Mouse (Mus musculus) limb, embryonic 10.5 days (tissue): ENCODE data around the gene Atf6b. TPM values are rescaled to one million over a fixed set of nuclear protein-coding genes. Genes with fewer than 3 reads are reported as not detected.

Experiments
- DNase-seq: peaks from one replicate; pipeline ENCODE4 v3.0.0-alpha.2; 2017; ENCODE audit warnings: low spot score
- H3K27ac ChIP-seq: fragments of 300-500 bp; sonication (generic); 2 replicates; pipeline ENCODE4 v1.5.1; 2016; ENCODE audit warnings: mild to moderate bottlenecking
- H3K27me3 ChIP-seq: fragments of 300-500 bp; sonication (generic); 2 replicates; pipeline ENCODE4 v1.6.1; 2016; ENCODE audit warnings: low read depth, mild to moderate bottlenecking; ENCODE audit not compliant: poor library complexity, severe bottlenecking
- H3K36me3 ChIP-seq: fragments of 300-500 bp; sonication (generic); 2 replicates; pipeline ENCODE4 v1.6.1; 2016; ENCODE audit warnings: mild to moderate bottlenecking, moderate library complexity
- H3K4me1 ChIP-seq: fragments of 300-500 bp; sonication (generic); 2 replicates; pipeline ENCODE4 v1.6.1; 2016
- H3K4me3 ChIP-seq: fragments of 300-500 bp; sonication (generic); 2 replicates; pipeline ENCODE4 v1.5.1; 2016; ENCODE audit warnings: mild to moderate bottlenecking, moderate library complexity
- H3K9me3 ChIP-seq: fragments of 300-500 bp; sonication (generic); replicated peaks from 2 replicates; pipeline ENCODE4 v1.6.1; 2016; ENCODE audit warnings: mild to moderate bottlenecking
- WGBS: fragments of 180-500 bp; shearing (Covaris S2); methylation state at CpG from one replicate; pipeline ENCODE4 v1.1.7; 2016; 5-methylcytosine and 5-hydroxymethylcytosine counted together
- polyA plus RNA-seq: library from polyadenylated mRNA; unstranded; fragments of >200 nt; fragmentation: Nextera tagmentation; extraction: Ambion mirVana; gene quantifications from 2 replicates; pipeline ENCODE4 v1.2.1, GENCODE M21; 2016

Gene Atf6b
- polyA plus RNA-seq, 1 experiment from 2014 or later = 101 TPM

GRCm38 (mm10) chr17:34683179-34683578 lies 36.2 kb downstream of the Atf6b start:
- Histone ChIP-seq H3K9me3 (no peaks in the 10 kb centered on the region), H3K4me3 (no peak overlapping the region), H3K27me3 (peaks cover 42% of the 10 kb centered on the region), H3K27ac (no peak overlapping the region), H3K4me1 (peaks cover 15% of the 10 kb centered on the region), H3K36me3 (no peaks in the 10 kb centered on the region)
- no peak for DNase-seq
- WGBS = 80% methylated on average over 8 of the region's 8 CpGs

GRCm38 (mm10) chr17:34683686-34684220 lies 36.8 kb downstream of the Atf6b start:
- no peak overlapping the region for H3K27ac ChIP-seq
- no peak for DNase-seq
- H3K4me1 ChIP-seq = peaks cover 15% of the 10 kb centered on the region
- 77% methylated on average over 10 of the region's 10 CpGs for WGBS
- H3K36me3 ChIP-seq = no peaks in the 10 kb centered on the region
- peaks cover 36% of the 10 kb centered on the region for H3K27me3 ChIP-seq
- H3K4me3 ChIP-seq = no peak overlapping the region
- H3K9me3 ChIP-seq = no peaks in the 10 kb centered on the region

- H3K27ac ChIP-seq = no peak overlapping the region
- H3K4me3 ChIP-seq = no peak overlapping the region
- no peaks in the 10 kb centered on the region for H3K9me3 ChIP-seq
- peaks cover 15% of the 10 kb centered on the region for H3K4me1 ChIP-seq
- H3K36me3 ChIP-seq = no peaks in the 10 kb centered on the region
- DNase-seq = no peak
- peaks cover 30% of the 10 kb centered on the region for H3K27me3 ChIP-seq
- WGBS = 78% methylated on average over 9 of the region's 9 CpGs
Measured at GRCm38 (mm10) chr17:34684253-34684893, 37.4 kb downstream of the Atf6b start.

GRCm38 (mm10) chr17:34685120-34686110 lies 38.5 kb downstream of the Atf6b start:
- Histone ChIP-seq H3K27ac (no peak overlapping the region; the same call in 1 of the 2 replicates), H3K4me3 (no peak overlapping the region), H3K4me1 (peaks cover 12% of the 10 kb centered on the region), H3K36me3 (no peaks in the 10 kb centered on the region), H3K9me3 (no peaks in the 10 kb centered on the region), H3K27me3 (peaks cover 20% of the 10 kb centered on the region)
- WGBS = 85% methylated on average over 28 of the region's 28 CpGs
- no peak for DNase-seq

DNA sequence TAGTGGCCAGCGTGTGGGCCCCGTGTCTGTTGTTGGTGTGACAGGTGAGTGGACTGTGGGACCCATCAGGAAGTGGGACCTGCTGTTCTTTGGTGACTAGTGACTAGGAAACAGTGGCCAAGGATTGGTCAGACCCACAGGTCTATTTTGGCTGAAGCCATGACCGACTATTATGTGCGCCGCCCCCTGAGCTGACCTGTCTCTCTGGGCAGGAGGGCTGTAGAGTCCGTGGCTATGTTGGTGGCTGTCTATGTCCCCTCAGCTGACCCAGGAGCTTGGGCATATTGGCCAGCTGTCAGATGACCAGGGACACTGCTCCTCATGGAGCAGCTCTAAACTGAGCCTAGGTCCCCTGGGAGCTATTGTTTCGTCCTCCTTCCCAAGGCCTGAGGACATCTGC lies 41.9 kb downstream of the Atf6b start:
- H3K36me3 ChIP-seq = no peaks in the 10 kb centered on the region
- WGBS = 95% methylated on average over 7 of the region's 7 CpGs
- H3K27ac ChIP-seq = no peak overlapping the region
- H3K27me3 ChIP-seq = no peaks in the 10 kb centered on the region
- H3K4me1 ChIP-seq = peaks cover 3% of the 10 kb centered on the region; the same call in 1 of the 2 replicates
- no peak overlapping the region for H3K4me3 ChIP-seq
- H3K9me3 ChIP-seq = no peaks in the 10 kb centered on the region
- no peak for DNase-seq

GRCm38 (mm10) chr17:34690458-34690857 lies 43.5 kb downstream of the Atf6b start:
- Histone ChIP-seq H3K9me3 (no peaks in the 10 kb centered on the region), H3K27me3 (no peaks in the 10 kb centered on the region), H3K27ac (no peak overlapping the region), H3K4me1 (peaks cover 3% of the 10 kb centered on the region; the same call in 1 of the 2 replicates), H3K36me3 (no peaks in the 10 kb centered on the region), H3K4me3 (no peak overlapping the region)
- no peak for DNase-seq
- WGBS = 66% methylated on average over 4 of the region's 4 CpGs

- no peak for DNase-seq
- no peak overlapping the region for H3K27ac ChIP-seq
- H3K4me3 ChIP-seq = no peak overlapping the region
- H3K4me1 ChIP-seq = no peaks in the 10 kb centered on the region
- WGBS = 81% methylated on average over 7 of the region's 7 CpGs
- H3K27me3 ChIP-seq = no peaks in the 10 kb centered on the region
- no peaks in the 10 kb centered on the region for H3K9me3 ChIP-seq
- H3K36me3 ChIP-seq = no peaks in the 10 kb centered on the region
Measured at GRCm38 (mm10) chr17:34692906-34693305, 46.0 kb downstream of the Atf6b start.

DNA sequence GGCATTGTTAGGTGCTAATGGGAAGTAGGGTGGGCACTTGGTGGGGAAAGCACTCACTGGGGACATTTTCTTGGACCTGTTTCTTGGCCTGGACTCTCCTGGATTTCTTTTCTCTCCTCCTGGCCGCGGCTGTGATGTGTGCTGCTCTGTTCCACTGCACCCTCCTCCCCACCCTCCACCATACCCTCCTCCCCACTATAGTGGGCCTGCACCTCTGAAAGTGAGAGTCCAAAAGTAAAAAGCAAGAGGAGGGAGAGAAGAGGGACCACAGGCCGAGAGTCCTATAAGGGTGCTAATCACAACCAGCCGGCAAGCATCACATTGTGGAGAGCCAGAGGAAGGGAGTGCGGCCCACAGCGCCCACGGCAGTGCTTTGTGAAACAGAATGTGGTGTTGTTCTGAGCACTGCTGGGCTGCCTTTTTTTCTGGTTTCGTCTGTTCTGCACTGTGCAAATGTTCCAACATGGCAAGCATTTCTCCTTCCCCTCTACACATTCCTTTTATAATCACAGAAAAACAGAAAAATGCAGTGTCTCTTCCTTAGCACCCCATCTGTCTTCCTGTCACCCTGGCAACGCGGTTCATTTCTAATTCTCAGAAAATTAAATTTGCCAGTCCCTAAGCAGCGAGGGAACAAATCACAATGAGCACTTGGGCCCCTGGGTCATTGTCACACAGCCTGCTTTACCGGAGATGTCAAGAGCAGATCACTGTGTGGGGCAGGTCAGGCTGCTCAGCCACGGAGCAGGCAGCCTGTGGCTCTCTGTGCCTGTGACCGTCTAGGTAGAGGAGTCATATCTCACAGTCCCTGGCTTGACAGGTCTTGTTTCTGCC lies 52.8 kb downstream of the Atf6b start:
- DNase-seq = peak; percentile 44
- Histone ChIP-seq H3K27me3 (no peaks in the 10 kb centered on the region), H3K36me3 (no peaks in the 10 kb centered on the region), H3K4me1 (peaks cover 16% of the 10 kb centered on the region), H3K4me3 (no peak overlapping the region), H3K9me3 (no peaks in the 10 kb centered on the region), H3K27ac (peak overlapping the region; percentile 66; the same call in 1 of the 2 replicates)
- WGBS = 52% methylated on average over 14 of the region's 14 CpGs

DNA sequence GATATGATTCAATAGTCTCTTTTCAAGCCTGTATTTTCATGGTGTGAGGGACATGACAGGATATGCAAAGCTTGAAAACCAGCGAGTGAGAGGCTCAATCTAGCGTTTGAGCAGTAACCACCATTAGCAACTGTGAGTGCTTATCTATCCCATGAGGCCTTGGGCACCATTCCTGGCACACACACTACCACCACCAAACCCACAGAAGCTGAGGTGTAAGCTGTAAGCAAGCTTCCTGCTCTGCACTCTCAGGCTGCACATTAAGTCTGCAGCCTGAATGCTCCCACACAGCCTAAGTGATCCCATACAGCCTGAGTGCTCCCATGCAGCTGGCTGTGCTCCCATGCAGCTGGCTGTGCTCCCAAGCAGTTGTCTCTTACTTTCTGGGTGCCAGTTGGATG lies 53.7 kb downstream of the Atf6b start:
- no peak for DNase-seq

More for the DNA sequence above, 53.7 kb downstream of the Atf6b start:
- Histone ChIP-seq H3K4me3 (no peak overlapping the region), H3K27ac (no peak overlapping the region), H3K4me1 (peaks cover 16% of the 10 kb centered on the region), H3K36me3 (no peaks in the 10 kb centered on the region), H3K9me3 (no peaks in the 10 kb centered on the region), H3K27me3 (no peaks in the 10 kb centered on the region)
- WGBS = 66% methylated on average over 2 of the region's 2 CpGs

Other genes starting within 250 kb of the Atf6b start
- 0.53 and 1.3 TPM in 2 replicates for gene BC051142, start 248.3 kb upstream of the Atf6b start, polyA plus RNA-seq
- gene Btnl4, start 169.8 kb upstream of the Atf6b start, polyA plus RNA-seq = not detected in 2 replicates
- gene Btnl6, start 129.8 kb upstream of the Atf6b start, polyA plus RNA-seq = not detected in 2 replicates
- gene Notch4, start 82.9 kb upstream of the Atf6b start, polyA plus RNA-seq = 6.4 and 8.2 TPM in 2 replicates
- gene Gpsm3, start 57.3 kb upstream of the Atf6b start, polyA plus RNA-seq = 4.8 and 10.5 TPM in 2 replicates
- 19.9 and 22.5 TPM in 2 replicates for gene Pbx2, start 55.9 kb upstream of the Atf6b start, polyA plus RNA-seq
- gene Ager, start 49.3 kb upstream of the Atf6b start, polyA plus RNA-seq = 2.6 and 3.6 TPM in 2 replicates
- 149 and 162 TPM in 2 replicates for gene Rnf5, start 43.5 kb upstream of the Atf6b start, polyA plus RNA-seq
- 51.0 and 55.6 TPM in 2 replicates for gene Agpat1, start 42.9 kb upstream of the Atf6b start, polyA plus RNA-seq
- gene Egfl8, start 31.2 kb upstream of the Atf6b start, polyA plus RNA-seq = 1.9 and 2.2 TPM in 2 replicates
- 21.0 and 21.6 TPM in 2 replicates for gene Ppt2, start 18.6 kb upstream of the Atf6b start, polyA plus RNA-seq
- gene Prrt1, start 17.6 kb upstream of the Atf6b start, polyA plus RNA-seq = 0.08 TPM in 1 of 2 replicates, not detected in the other
- gene Fkbpl, start 2.4 kb upstream of the Atf6b start, polyA plus RNA-seq = 17.9 and 18.9 TPM in 2 replicates
- gene Tnxb, start 23.4 kb downstream of the Atf6b start, polyA plus RNA-seq = not detected in 2 replicates
- gene C4b, start 96.7 kb downstream of the Atf6b start, polyA plus RNA-seq = not detected in 2 replicates
- not detected in 2 replicates for gene Cyp21a1, start 157.4 kb downstream of the Atf6b start, polyA plus RNA-seq
- gene Stk19, start 189.8 kb downstream of the Atf6b start, polyA plus RNA-seq = 23.3 and 28.6 TPM in 2 replicates
- gene Dxo, start 189.9 kb downstream of the Atf6b start, polyA plus RNA-seq = 77.5 and 83.5 TPM in 2 replicates
- gene Skiv2l, start 203.1 kb downstream of the Atf6b start, polyA plus RNA-seq = 57.5 and 65.0 TPM in 2 replicates
- gene Nelfe, start 203.2 kb downstream of the Atf6b start, polyA plus RNA-seq = 151 and 155 TPM in 2 replicates
- gene Cfb, start 215.4 kb downstream of the Atf6b start, polyA plus RNA-seq = 2.1 and 2.5 TPM in 2 replicates
- gene Zbtb12, start 232.3 kb downstream of the Atf6b start, polyA plus RNA-seq = 6.2 and 6.3 TPM in 2 replicates
- 0.06 TPM in 1 of 2 replicates, not detected in the other for gene Gm20547, start 234.9 kb downstream of the Atf6b start, polyA plus RNA-seq